Mouse (Mus musculus) liver, embryonic 14 days (tissue): ENCODE results near the gene H2-M5. TPM values are rescaled to one million over a fixed set of nuclear protein-coding genes. Genes with fewer than 3 reads are reported as not detected.

Source experiments
- polyA plus RNA-seq: library from polyadenylated mRNA; depleted of rRNA; stranded (reverse); fragments of >200 nt; gene quantifications from 2 replicates; pipeline ENCODE4 v1.2.3, GENCODE M21; 2012; rRNA removed

H2-M5 gene
- polyA plus RNA-seq: 0.09 and 0.10 TPM in 2 replicates

DNA sequence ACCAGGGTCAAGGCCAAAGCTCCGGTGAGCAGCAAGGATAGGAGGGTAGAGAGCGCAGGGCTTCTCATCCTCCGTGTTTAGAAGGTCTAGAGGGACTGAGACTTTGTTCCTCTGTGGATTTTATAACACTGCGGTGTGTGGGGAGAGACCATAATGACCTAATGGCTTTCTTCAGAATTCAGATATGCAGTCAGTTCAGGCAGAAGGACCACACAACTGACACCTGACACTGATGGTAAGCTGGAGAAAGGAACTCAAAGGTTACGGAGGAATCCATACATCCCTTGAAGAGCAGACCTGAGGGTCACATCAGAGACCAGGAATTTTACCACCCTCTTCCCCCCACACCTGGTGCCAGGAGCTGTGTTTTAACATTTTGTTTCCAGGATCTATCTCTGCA, at the start of gene H2-M5:
Gene H2-M5 (minus strand): TSS at position 101 of the 400 bp plus-strand sequence.

DNA sequence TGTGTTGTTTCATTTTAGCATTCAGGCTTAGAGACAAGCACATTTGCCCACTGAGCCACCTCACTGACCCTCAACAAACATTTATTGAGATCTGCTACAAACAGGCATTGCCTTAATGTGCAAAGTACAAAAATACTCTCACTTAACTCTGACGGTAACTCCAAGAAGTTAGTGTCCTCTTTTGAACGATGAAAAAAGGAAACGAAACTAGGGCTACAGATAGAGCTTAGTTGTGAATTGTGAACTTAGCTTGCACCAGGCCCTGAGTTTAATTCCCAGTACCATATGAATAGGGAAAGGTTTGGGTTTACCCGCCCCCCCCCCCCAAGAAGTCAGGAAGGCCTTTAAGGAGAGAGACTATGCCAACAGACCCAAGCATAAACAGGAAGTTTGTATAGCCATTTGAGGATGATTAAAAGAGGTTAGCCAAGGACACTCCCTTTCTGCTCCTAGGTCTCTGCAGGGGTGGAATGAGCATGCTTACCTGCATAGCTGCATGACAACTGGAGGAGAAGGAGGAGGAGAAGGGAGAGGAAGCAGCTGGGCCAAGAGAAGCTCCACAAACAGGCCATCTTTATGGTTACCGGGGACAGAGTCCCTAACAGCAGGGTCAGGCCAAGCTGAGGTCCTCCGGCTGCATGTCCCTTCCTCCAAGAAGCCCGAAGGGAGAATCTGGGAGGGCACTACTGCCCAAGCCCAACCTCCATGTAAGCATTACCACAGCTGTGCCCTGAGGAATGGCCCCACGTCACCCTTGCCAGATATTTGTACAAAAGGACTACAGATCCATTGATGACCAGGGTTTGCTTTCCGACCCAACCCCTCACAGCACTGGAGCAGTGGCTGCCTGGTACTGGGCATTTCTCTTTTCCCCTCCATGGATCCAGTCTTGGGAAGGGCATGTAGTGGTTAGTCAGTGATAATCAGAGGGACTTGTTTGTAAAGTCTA, 33.6 kb upstream of the H2-M5 start, which contains the start of gene Mog:
Gene Mog (minus strand): TSS at position 771 of the 949 bp plus-strand sequence.

DNA sequence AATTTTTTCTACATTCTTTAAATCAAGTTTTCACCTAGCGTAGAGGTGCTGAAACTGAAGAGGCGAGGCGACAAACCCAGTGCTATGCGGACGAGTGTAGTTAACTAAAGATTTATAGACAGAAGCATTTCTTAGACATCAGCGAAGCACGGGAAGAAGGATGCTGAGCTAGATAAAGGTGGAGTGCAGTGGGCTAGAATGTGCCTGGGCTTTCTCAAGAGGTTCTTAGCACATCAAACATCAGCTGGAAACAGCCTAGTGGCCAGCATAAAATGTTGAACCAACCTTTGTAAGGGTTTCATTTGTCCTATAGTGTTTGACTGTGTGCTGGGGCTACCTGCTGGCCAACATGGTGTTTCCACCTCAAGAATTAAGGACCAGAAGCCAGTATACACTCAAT, 11.5 kb upstream of the H2-M5 start, which contains the start of gene Zfp57:
Gene Zfp57 (plus strand): TSS at position 301 of the 400 bp plus-strand sequence.

DNA sequence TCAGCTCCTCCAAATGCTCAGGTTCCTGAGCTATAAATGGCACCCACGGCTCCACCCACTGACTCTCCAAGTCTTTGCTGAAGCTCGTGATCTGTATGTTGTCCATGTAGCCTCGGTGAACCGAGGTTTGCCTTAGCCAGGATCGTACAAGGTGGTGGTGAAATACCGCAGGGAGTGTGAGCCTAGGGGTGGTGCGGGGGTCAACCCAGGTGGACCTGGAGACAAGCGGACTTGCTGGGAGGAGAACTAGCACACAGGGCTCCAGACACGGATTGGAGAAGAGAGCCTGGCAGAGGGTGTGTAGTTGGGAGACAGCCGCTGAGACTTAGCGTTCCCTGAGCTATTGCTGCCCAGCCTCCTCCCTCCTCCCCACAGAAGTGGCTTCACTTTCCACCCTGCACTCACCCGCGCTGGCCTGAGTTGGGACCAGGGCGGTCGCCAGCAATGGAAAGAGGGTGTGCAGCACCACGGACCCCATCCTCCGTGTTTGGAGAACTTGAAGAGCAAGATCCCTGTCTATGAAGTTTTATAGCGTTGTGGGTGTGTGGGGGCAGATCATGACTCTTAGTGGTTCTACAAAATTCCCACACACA, 8.0 kb downstream of the H2-M5 start, which contains the start of gene 2410137M14Rik:
Gene 2410137M14Rik (minus strand): TSS at position 17 of the 593 bp plus-strand sequence.

DNA sequence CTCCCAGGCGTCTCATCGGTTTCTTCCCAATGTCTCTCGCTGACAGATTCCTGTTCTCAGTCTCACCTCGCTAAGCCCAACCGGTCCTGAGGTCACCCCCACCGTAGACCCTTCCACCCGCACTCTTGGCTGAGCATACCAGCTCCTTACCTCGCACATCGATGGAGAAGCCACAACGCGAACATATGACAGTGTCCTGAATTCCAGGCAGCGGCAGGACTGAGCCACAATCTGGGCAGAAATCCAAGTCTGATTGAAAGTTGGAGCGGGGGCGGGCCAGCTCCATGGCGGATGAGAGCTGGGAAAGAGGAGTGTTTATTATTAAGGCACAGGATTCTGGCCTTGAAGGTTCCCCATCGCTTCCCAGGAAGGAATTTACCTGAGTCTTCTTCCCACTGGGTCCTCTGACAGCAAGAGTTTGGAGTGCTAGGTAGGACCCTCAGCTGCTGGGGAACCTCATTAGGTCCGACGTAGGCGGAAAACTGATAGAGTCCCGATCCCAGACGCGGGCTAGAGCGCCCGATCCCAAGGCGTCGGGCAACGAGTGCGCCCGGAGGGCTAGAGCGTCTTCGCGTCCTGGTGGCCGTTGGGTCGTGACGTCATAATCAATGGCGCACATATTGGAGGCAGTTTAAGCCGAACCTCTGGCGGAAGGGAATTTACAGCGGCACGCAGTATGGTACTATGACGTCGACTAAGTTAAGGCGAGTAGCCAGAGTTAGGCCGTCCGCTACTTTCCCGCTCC, 31.2 kb downstream of the H2-M5 start, which contains the start of the genes Znrd1 and Znrd1as:
Gene Znrd1 (minus strand): TSS at position 561 of the 745 bp plus-strand sequence.
Gene Znrd1as (plus strand): TSS at position 594 of the 745 bp plus-strand sequence.

DNA sequence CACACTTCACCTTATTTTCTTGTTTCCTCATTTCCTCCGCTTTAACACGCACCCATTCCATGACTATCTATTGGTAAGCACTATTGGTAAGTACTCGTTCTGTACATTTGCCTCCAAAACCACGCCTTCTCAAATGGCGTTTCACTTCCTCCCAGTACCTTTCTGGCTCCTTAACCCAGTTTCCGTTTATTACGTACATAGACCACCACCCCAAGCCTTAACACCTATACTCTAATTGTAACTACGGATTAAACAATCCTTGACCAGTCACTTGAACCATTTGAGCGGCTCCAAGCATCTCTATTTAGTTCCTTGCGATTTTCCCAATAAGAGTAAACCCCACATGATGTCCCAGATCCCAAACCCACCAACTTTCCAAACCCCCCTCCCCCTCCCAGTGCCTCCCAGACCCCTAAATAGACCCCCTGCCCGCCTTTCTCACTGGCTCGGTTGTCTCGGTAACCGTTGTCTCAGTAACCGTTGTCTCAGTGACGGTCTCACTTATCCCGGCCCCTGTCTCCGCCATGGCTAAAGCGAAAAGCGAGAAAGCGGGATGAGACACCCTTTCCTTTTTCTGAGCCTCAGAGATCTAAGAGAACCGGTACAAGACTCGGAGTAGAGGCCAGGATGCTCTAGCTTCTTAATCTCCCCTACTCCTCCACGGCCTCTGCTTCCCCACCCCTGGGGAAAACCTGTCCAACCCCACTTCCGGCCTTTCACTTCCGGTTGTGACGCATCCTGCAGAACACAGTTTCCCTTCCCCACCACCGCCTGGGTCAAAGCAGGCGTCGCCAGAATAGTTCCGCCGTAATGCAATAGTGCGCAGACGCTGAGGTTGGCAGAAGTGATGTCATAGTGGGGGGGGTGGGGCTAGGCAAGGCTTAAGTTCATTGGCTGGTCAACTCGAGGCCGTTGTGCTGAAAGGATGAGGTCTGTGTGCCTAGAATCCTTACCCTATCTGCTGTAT, 38.1 kb downstream of the H2-M5 start, which contains the start of gene Ppp1r11:
Gene Ppp1r11 (minus strand): TSS at position 761 of the 967 bp plus-strand sequence.

DNA sequence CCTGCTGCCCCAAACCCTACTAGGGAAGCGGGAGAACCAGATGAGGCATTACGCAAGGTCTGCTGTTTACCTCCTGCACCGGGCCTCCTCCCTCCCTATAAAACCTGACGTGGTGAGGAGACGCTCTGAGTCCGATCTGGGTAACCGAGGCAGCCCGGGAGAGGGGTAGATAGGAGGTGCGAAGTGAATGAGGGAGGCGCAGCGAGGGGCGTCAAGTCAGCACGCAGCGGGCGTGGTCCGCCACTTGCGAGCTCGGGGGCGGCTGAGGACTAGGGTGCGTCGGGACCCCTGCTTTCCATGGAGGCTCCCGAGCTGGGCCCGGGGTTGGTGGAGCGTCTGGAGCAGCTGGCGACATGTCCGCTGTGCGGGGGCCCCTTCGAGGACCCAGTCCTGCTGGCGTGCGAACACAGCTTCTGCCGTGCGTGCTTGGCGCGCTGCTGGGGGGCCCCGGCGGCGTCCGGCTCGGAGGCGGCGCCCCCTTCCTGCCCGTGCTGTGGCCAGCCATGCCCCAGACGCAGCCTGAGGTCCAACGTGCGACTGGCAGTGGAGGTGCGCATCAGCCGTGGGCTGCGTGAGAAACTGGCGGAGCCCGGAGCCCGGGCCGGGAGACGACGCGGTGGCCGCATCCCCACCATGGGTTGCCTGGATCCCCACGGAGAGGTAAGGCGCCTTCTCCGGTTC, 46.4 kb downstream of the H2-M5 start, which contains the start of gene Rnf39:
Gene Rnf39 (plus strand): TSS at position 128 of the 681 bp plus-strand sequence.

Other genes starting within 250 kb of the H2-M5 start
- not detected in 2 replicates for gene H2-M10.5, start 216.6 kb downstream of the H2-M5 start, polyA plus RNA-seq
- not detected in 2 replicates for gene H2-M10.6, start 177.4 kb downstream of the H2-M5 start, polyA plus RNA-seq
- 7.7 and 9.3 TPM in 2 replicates for gene Trim26, start 152.4 kb downstream of the H2-M5 start, polyA plus RNA-seq
- 0.24 and 0.33 TPM in 2 replicates for gene Trim15, start 122.3 kb downstream of the H2-M5 start, polyA plus RNA-seq
- gene Trim10, start 120.0 kb downstream of the H2-M5 start, polyA plus RNA-seq: 96.7 and 131 TPM in 2 replicates
- gene Trim40, start 99.4 kb downstream of the H2-M5 start, polyA plus RNA-seq: not detected in 2 replicates
- not detected in 2 replicates for gene Trim31, start 91.4 kb downstream of the H2-M5 start, polyA plus RNA-seq
- gene Rnf39, start 46.6 kb downstream of the H2-M5 start, polyA plus RNA-seq: 0.02 TPM in 1 of 2 replicates, not detected in the other
- 31.5 and 32.1 TPM in 2 replicates for gene Ppp1r11, start 37.8 kb downstream of the H2-M5 start, polyA plus RNA-seq
- gene Znrd1, start 31.0 kb downstream of the H2-M5 start, polyA plus RNA-seq: 16.6 and 18.1 TPM in 2 replicates
- gene Znrd1as, start 30.9 kb downstream of the H2-M5 start, polyA plus RNA-seq: 3.4 and 3.5 TPM in 2 replicates
- not detected in 2 replicates for gene 2410137M14Rik, start 8.3 kb downstream of the H2-M5 start, polyA plus RNA-seq
- gene Zfp57, start 11.6 kb upstream of the H2-M5 start, polyA plus RNA-seq: 4.1 and 4.7 TPM in 2 replicates
- gene Mog, start 33.9 kb upstream of the H2-M5 start, polyA plus RNA-seq: not detected in 2 replicates
- 2.0 TPM in 2 replicates for gene Gabbr1, start 56.4 kb upstream of the H2-M5 start, polyA plus RNA-seq
- gene Olfr90, start 99.0 kb upstream of the H2-M5 start, polyA plus RNA-seq: not detected in 2 replicates
- gene Olfr91, start 108.7 kb upstream of the H2-M5 start, polyA plus RNA-seq: not detected in 2 replicates
- gene Olfr92, start 130.6 kb upstream of the H2-M5 start, polyA plus RNA-seq: not detected in 2 replicates
- not detected in 2 replicates for gene Olfr93, start 172.0 kb upstream of the H2-M5 start, polyA plus RNA-seq
- gene Ubd, start 204.4 kb upstream of the H2-M5 start, polyA plus RNA-seq: not detected in 2 replicates
- not detected in 2 replicates for gene Olfr94, start 211.5 kb upstream of the H2-M5 start, polyA plus RNA-seq
- gene Olfr95, start 223.6 kb upstream of the H2-M5 start, polyA plus RNA-seq: not detected in 2 replicates
- not detected in 2 replicates for gene Olfr96, start 230.6 kb upstream of the H2-M5 start, polyA plus RNA-seq
- gene Olfr97, start 247.8 kb upstream of the H2-M5 start, polyA plus RNA-seq: not detected in 2 replicates